Mouse (Mus musculus): ENCODE results near the gene Tas2r124. TPM values are rescaled to one million over a fixed set of nuclear protein-coding genes. Genes with fewer than 3 reads are reported as not detected.

Tas2r124 gene
- polyA plus RNA-seq (2021; fragmentation: Nextera tagmentation), result not detected in 2 replicates
- long read RNA-seq, experiment 1, result 0 reads
- long read RNA-seq, experiment 2, result 0 reads

DNA sequence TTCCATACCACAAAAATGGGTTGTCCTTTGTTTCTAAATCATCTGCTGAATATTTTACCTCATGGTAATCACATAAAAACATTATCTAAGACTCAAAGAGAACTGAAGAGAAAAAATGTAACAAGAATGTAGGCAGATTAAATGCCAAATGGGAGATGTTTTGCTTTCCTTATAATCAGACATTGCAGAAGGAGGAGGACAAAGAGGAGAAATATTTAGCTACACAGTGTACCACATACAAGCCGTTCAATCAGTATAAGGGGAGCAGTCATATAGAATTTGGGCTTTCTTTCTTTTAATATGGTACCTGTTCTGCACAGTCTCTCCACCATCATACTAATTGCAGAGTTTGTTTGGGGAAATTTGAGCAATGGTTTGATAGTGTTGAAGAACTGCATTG is at the start of gene Tas2r124:
TSS of gene Tas2r124 (plus strand) at position 301 of the 400 bp plus-strand sequence.

GRCm38 (mm10) chr6:132711828-132712227 is 42.7 kb upstream of the Tas2r124 start, which contains the start of gene Tas2r122:
Gene Tas2r122 (minus strand): TSS chr6:132711928.

GRCm38 (mm10) chr6:132737935-132738334 is 16.6 kb upstream of the Tas2r124 start, which contains the start of gene Tas2r115:
Gene Tas2r115 (minus strand): TSS chr6:132738035.

GRCm38 (mm10) chr6:132761831-132762230 is 7.3 kb downstream of the Tas2r124 start, which contains the start of gene Tas2r102:
Gene Tas2r102 (plus strand): TSS chr6:132762131.

GRCm38 (mm10) chr6:132778062-132778461 is 23.5 kb downstream of the Tas2r124 start, which contains the start of gene Tas2r136:
Gene Tas2r136 (minus strand): TSS chr6:132778162.

GRCm38 (mm10) chr6:132802518-132802917 is 48.0 kb downstream of the Tas2r124 start, which contains the start of gene Tas2r117:
Gene Tas2r117 (plus strand): TSS chr6:132802818.

Other genes starting within 250 kb of the Tas2r124 start
- not detected in 2 replicates for gene Prh1, start 184.9 kb upstream of the Tas2r124 start, polyA plus RNA-seq (2021; fragmentation: Nextera tagmentation)
- not detected in 2 replicates for gene Prp2, start 158.8 kb upstream of the Tas2r124 start, polyA plus RNA-seq (2021; fragmentation: Nextera tagmentation)
- not detected in 2 replicates for gene A630073D07Rik, start 103.2 kb upstream of the Tas2r124 start, polyA plus RNA-seq (2021; fragmentation: Nextera tagmentation)
- gene Tas2r120, start 97.8 kb upstream of the Tas2r124 start, polyA plus RNA-seq (2021; fragmentation: Nextera tagmentation), result not detected in 2 replicates
- not detected in 2 replicates for gene Tas2r121, start 53.7 kb upstream of the Tas2r124 start, polyA plus RNA-seq (2021; fragmentation: Nextera tagmentation)
- not detected in 2 replicates for gene Tas2r122, start 42.8 kb upstream of the Tas2r124 start, polyA plus RNA-seq (2021; fragmentation: Nextera tagmentation)
- not detected in 2 replicates for gene Tas2r115, start 16.7 kb upstream of the Tas2r124 start, polyA plus RNA-seq (2021; fragmentation: Nextera tagmentation)
- gene Tas2r102, start 7.4 kb downstream of the Tas2r124 start, polyA plus RNA-seq (2021; fragmentation: Nextera tagmentation), result not detected in 2 replicates
- gene Tas2r136, start 23.4 kb downstream of the Tas2r124 start, polyA plus RNA-seq (2021; fragmentation: Nextera tagmentation), result not detected in 2 replicates
- not detected in 2 replicates for gene Tas2r117, start 48.1 kb downstream of the Tas2r124 start, polyA plus RNA-seq (2021; fragmentation: Nextera tagmentation)
- not detected in 2 replicates for gene Tas2r123, start 92.4 kb downstream of the Tas2r124 start, polyA plus RNA-seq (2021; fragmentation: Nextera tagmentation)
- not detected in 2 replicates for gene Tas2r116, start 100.7 kb downstream of the Tas2r124 start, polyA plus RNA-seq (2021; fragmentation: Nextera tagmentation)
- not detected in 2 replicates for gene Tas2r110, start 113.3 kb downstream of the Tas2r124 start, polyA plus RNA-seq (2021; fragmentation: Nextera tagmentation)
- gene Tas2r113, start 138.3 kb downstream of the Tas2r124 start, polyA plus RNA-seq (2021; fragmentation: Nextera tagmentation), result not detected in 2 replicates
- gene Tas2r125, start 154.9 kb downstream of the Tas2r124 start, polyA plus RNA-seq (2021; fragmentation: Nextera tagmentation), result not detected in 2 replicates
- gene Tas2r129, start 196.4 kb downstream of the Tas2r124 start, polyA plus RNA-seq (2021; fragmentation: Nextera tagmentation), result not detected in 2 replicates
- gene Tas2r131, start 203.2 kb downstream of the Tas2r124 start, polyA plus RNA-seq (2021; fragmentation: Nextera tagmentation), result not detected in 2 replicates
- not detected in 2 replicates for gene Tas2r109, start 226.2 kb downstream of the Tas2r124 start, polyA plus RNA-seq (2021; fragmentation: Nextera tagmentation)